Mouse (Mus musculus): ENCODE data around the gene Abcg8. TPM values are rescaled to one million over a fixed set of nuclear protein-coding genes. Genes with fewer than 3 reads are reported as not detected.

Abcg8 gene
- polyA plus RNA-seq, 2 experiments, result 0.57 to 0.70 TPM

GRCm38 (mm10) chr17:84647630-84648029 is 28.5 kb upstream of the Abcg8 start:
- H3K27ac ChIP-seq, result no peak overlapping the region
- no peak for ATAC-seq (ENCODE audit: insufficient read depth)
- WGBS (ENCODE audit: insufficient replicate concordance), result 24% methylated on average over 4 of the region's 4 CpGs
- TF ChIP-seq CTCF (IDR thresholded peaks at IDR 0.05; ENCODE audit: low read depth) (no peak), EP300 (IDR thresholded peaks at IDR 0.05; ENCODE audit: low read depth) (no peak)
- no peaks in the 10 kb centered on the region for H3K27me3 ChIP-seq (ENCODE audit: control insufficient read depth, insufficient read depth, low read length)
- no peak overlapping the region for H3K4me3 ChIP-seq (ENCODE audit: insufficient read depth in 1 of 2, low read depth in 2 of 2, low read length in 2 of 2)
- peaks cover 0 to 6% of the 10 kb centered on the region in 2 experiments; a peak in 2 of 4 replicates for H3K4me1 ChIP-seq (replicated peaks; ENCODE audit: control insufficient read depth in 2 of 2, insufficient read depth in 2 of 2, low read length in 1 of 2)
- peak; percentile 4 to 19 (median 10) for DNase-seq (ENCODE audit: low read depth in 3 of 3, low spot score in 3 of 3)
- H3K9me3 ChIP-seq (ENCODE audit: control insufficient read depth, low read length), result no peaks in the 10 kb centered on the region
- H3K9ac ChIP-seq (replicated peaks), result no peak overlapping the region
- no peak overlapping the region for H3K4me2 ChIP-seq (ENCODE audit: low read depth)
- no peaks in the 10 kb centered on the region for H3K36me3 ChIP-seq (replicated peaks; ENCODE audit: control insufficient read depth, insufficient read depth, low read depth)

- TF ChIP-seq CTCF (IDR thresholded peaks at IDR 0.05; ENCODE audit: low read depth) (no peak), EP300 (IDR thresholded peaks at IDR 0.05; ENCODE audit: low read depth) (no peak)
- no peak overlapping the region for H3K4me3 ChIP-seq (ENCODE audit: insufficient read depth in 1 of 2, low read depth in 2 of 2, low read length in 2 of 2)
- no peaks in the 10 kb centered on the region for H3K27me3 ChIP-seq (ENCODE audit: control insufficient read depth, insufficient read depth, low read length)
- no peaks in the 10 kb centered on the region for H3K36me3 ChIP-seq (replicated peaks; ENCODE audit: control insufficient read depth, insufficient read depth, low read depth)
- no peak for ATAC-seq (ENCODE audit: insufficient read depth)
- no peak overlapping the region for H3K27ac ChIP-seq
- no peaks in the 10 kb centered on the region for H3K9me3 ChIP-seq (ENCODE audit: control insufficient read depth, low read length)
- 74% methylated on average over 9 of the region's 9 CpGs for WGBS (ENCODE audit: insufficient replicate concordance)
- no peak for DNase-seq (ENCODE audit: low read depth in 3 of 3, low spot score in 3 of 3)
- H3K4me2 ChIP-seq (ENCODE audit: low read depth), result no peak overlapping the region
- no peak overlapping the region for H3K9ac ChIP-seq (replicated peaks)
- H3K4me1 ChIP-seq (replicated peaks; ENCODE audit: control insufficient read depth in 2 of 2, insufficient read depth in 2 of 2, low read length in 1 of 2), result peaks cover 0 to 6% of the 10 kb centered on the region in 2 experiments; a peak in 2 of 4 replicates
These were observed 25.6 kb upstream of the Abcg8 start for GRCm38 (mm10) chr17:84650302-84651017.

- Histone ChIP-seq H3K4me2 (ENCODE audit: low read depth) (no peak overlapping the region), H3K27ac (no peak overlapping the region), H3K4me3 (ENCODE audit: insufficient read depth in 1 of 2, low read depth in 2 of 2, low read length in 2 of 2) (no peak overlapping the region), H3K9me3 (ENCODE audit: control insufficient read depth, low read length) (no peaks in the 10 kb centered on the region), H3K4me1 (replicated peaks; ENCODE audit: control insufficient read depth in 2 of 2, insufficient read depth in 2 of 2, low read length in 1 of 2) (0 out of 4 replicates have a peak, but pooled peaks cover 0 to 2% of the 10 kb centered on the region in 2 experiments), H3K36me3 (replicated peaks; ENCODE audit: control insufficient read depth, insufficient read depth, low read depth) (no peaks in the 10 kb centered on the region), H3K9ac (replicated peaks) (no peak overlapping the region), H3K27me3 (ENCODE audit: control insufficient read depth, insufficient read depth, low read length) (no peaks in the 10 kb centered on the region)
- DNase-seq (ENCODE audit: low read depth in 3 of 3, low spot score in 3 of 3) (no peak), ATAC-seq (ENCODE audit: insufficient read depth) (no peak)
- 64% methylated on average over 9 of the region's 9 CpGs for WGBS (ENCODE audit: insufficient replicate concordance)
- TF ChIP-seq CTCF (IDR thresholded peaks at IDR 0.05; ENCODE audit: low read depth), result no peak
- TF ChIP-seq EP300 (IDR thresholded peaks at IDR 0.05; ENCODE audit: low read depth), result no peak
These were observed 22.6 kb upstream of the Abcg8 start for GRCm38 (mm10) chr17:84653544-84653943.

- Histone ChIP-seq H3K9ac (replicated peaks) (no peak overlapping the region), H3K4me2 (ENCODE audit: low read depth) (no peak overlapping the region), H3K9me3 (ENCODE audit: control insufficient read depth, low read length) (no peaks in the 10 kb centered on the region), H3K4me1 (replicated peaks; ENCODE audit: control insufficient read depth in 2 of 2, insufficient read depth in 2 of 2, low read length in 1 of 2) (no peaks in the 10 kb centered on the region), H3K27ac (no peak overlapping the region), H3K4me3 (ENCODE audit: insufficient read depth in 1 of 2, low read depth in 2 of 2, low read length in 2 of 2) (no peak overlapping the region), H3K36me3 (replicated peaks; ENCODE audit: control insufficient read depth, insufficient read depth, low read depth) (no peaks in the 10 kb centered on the region), H3K27me3 (ENCODE audit: control insufficient read depth, insufficient read depth, low read length) (no peaks in the 10 kb centered on the region)
- ATAC-seq (ENCODE audit: insufficient read depth) (no peak), DNase-seq (ENCODE audit: low read depth in 3 of 3, low spot score in 3 of 3) (no peak)
- TF ChIP-seq CTCF (IDR thresholded peaks at IDR 0.05; ENCODE audit: low read depth) (no peak), EP300 (IDR thresholded peaks at IDR 0.05; ENCODE audit: low read depth) (no peak)
- 53% methylated on average over 5 of the region's 5 CpGs for WGBS (ENCODE audit: insufficient replicate concordance)
These were observed 19.9 kb upstream of the Abcg8 start for GRCm38 (mm10) chr17:84656205-84656604.

GRCm38 (mm10) chr17:84656653-84657421 is 19.3 kb upstream of the Abcg8 start:
- Histone ChIP-seq H3K4me3 (ENCODE audit: insufficient read depth in 1 of 2, low read depth in 2 of 2, low read length in 2 of 2) (no peak overlapping the region), H3K4me2 (ENCODE audit: low read depth) (no peak overlapping the region), H3K4me1 (replicated peaks; ENCODE audit: control insufficient read depth in 2 of 2, insufficient read depth in 2 of 2, low read length in 1 of 2) (no peaks in the 10 kb centered on the region), H3K9ac (replicated peaks) (no peak overlapping the region), H3K27me3 (ENCODE audit: control insufficient read depth, insufficient read depth, low read length) (no peaks in the 10 kb centered on the region), H3K27ac (no peak overlapping the region), H3K36me3 (replicated peaks; ENCODE audit: control insufficient read depth, insufficient read depth, low read depth) (no peaks in the 10 kb centered on the region), H3K9me3 (ENCODE audit: control insufficient read depth, low read length) (no peaks in the 10 kb centered on the region)
- TF ChIP-seq CTCF (IDR thresholded peaks at IDR 0.05; ENCODE audit: low read depth) (no peak), EP300 (IDR thresholded peaks at IDR 0.05; ENCODE audit: low read depth) (no peak)
- WGBS (ENCODE audit: insufficient replicate concordance), result 72% methylated on average over 19 of the region's 19 CpGs
- DNase-seq (ENCODE audit: low read depth in 3 of 3, low spot score in 3 of 3), result no peak
- ATAC-seq (ENCODE audit: insufficient read depth), result no peak
